Comparison of ENCODE assay signal across 19 mouse cellular contexts in the genomic region with DNA sequence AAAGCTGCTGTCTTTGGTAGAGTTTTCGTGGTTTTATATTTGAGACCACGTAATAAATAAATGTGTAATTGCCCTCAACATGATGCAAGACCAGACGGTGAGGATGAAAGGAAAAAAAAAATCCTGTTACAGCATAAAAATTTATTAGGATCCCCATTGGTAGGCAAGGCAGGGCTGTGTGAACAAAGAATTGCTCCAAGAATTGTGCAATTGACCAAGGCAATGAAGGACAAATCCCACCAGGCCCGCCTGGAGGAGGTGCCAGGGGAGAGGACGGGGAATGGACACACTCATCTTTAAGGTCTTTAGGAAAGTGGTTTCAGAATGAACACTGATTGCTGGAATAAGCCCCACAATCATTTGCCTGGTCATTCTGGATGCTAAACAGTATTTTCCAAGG.
DNase-seq lines count a peak whose midpoint lies in the region; ATAC-seq and TF ChIP-seq lines count a peak whose summit lies in the region.
"Had no signal": no experiment of that assay in that cellular context is flagged by ENCODE, and none has a peak within 500 bp of the region (broad histone marks: within the 10 kb centered on the region; RNA-seq: fewer than 3 reads in every experiment).

No protein-coding gene starts in this region.

- no peak overlapping the region for H3K27ac ChIP-seq in heart, embryonic 12.5 days (ENCODE audit: poor library complexity, severe bottlenecking)
- peak overlapping the region; percentile 0; the same call in 1 of the 2 replicates for H3K27ac ChIP-seq in lung, embryonic 14.5 days (ENCODE audit: low read depth)
- H3K27ac ChIP-seq in limb, embryonic 10.5 days, result peak overlapping the region; percentile 17; the same call in 1 of the 2 replicates
- H3K27ac ChIP-seq: heart, embryonic 15.5 days; kidney, postnatal 0 days; limb, embryonic 15.5 days; liver, embryonic 15.5 days; midbrain, embryonic 13.5 days had no signal

- no peaks in the 10 kb centered on the region for H3K27me3 ChIP-seq in heart, embryonic 12.5 days (replicated peaks)
- no peaks in the 10 kb centered on the region for H3K27me3 ChIP-seq in lung, embryonic 14.5 days (ENCODE audit: insufficient read depth, low read length)
- no peaks in the 10 kb centered on the region for H3K27me3 ChIP-seq in limb, embryonic 10.5 days (ENCODE audit: low read depth, poor library complexity, severe bottlenecking)
- H3K27me3 ChIP-seq: heart, embryonic 15.5 days; limb, embryonic 15.5 days; liver, embryonic 15.5 days; midbrain, embryonic 13.5 days had no signal

- TF ChIP-seq CTCF in lung, embryonic 14.5 days (IDR thresholded peaks at IDR 0.05; ENCODE audit: low read depth), result no peak

- H3K4me3 ChIP-seq in heart, embryonic 12.5 days, result no peak overlapping the region
- no peak overlapping the region for H3K4me3 ChIP-seq in lung, embryonic 14.5 days (ENCODE audit: low read depth, low read length)
- H3K4me3 ChIP-seq in limb, embryonic 10.5 days, result no peak overlapping the region
- H3K4me3 ChIP-seq: heart, embryonic 15.5 days; limb, embryonic 15.5 days; liver, embryonic 15.5 days; midbrain, embryonic 13.5 days had no signal

- no peak overlapping the region for H3K4me2 ChIP-seq in heart, embryonic 12.5 days
- H3K4me2 ChIP-seq in lung, embryonic 14.5 days, result no peak overlapping the region
- H3K4me2 ChIP-seq: heart, embryonic 15.5 days; limb, embryonic 15.5 days; liver, embryonic 15.5 days; midbrain, embryonic 13.5 days had no signal

- no peaks in the 10 kb centered on the region for H3K36me3 ChIP-seq in heart, embryonic 12.5 days
- H3K36me3 ChIP-seq in lung, embryonic 14.5 days (ENCODE audit: insufficient read depth), result no peaks in the 10 kb centered on the region
- peaks cover 5% of the 10 kb centered on the region; the same call in 1 of the 2 replicates for H3K36me3 ChIP-seq in limb, embryonic 10.5 days
- H3K36me3 ChIP-seq: heart, embryonic 15.5 days; limb, embryonic 15.5 days; liver, embryonic 15.5 days; midbrain, embryonic 13.5 days had no signal

- H3K9me3 ChIP-seq in heart, embryonic 12.5 days (replicated peaks), result no peaks in the 10 kb centered on the region
- H3K9me3 ChIP-seq in lung, embryonic 14.5 days (ENCODE audit: low read depth, low read length), result no peaks in the 10 kb centered on the region
- H3K9me3 ChIP-seq in limb, embryonic 10.5 days (replicated peaks), result no peaks in the 10 kb centered on the region
- H3K9me3 ChIP-seq: heart, embryonic 15.5 days; limb, embryonic 15.5 days; liver, embryonic 15.5 days; midbrain, embryonic 13.5 days had no signal

- peak; percentile 36 for DNase-seq in adrenal gland, postnatal 10 days
- DNase-seq in adrenal gland, adult 18-20 months (ENCODE audit: low spot score in 2 of 2), result no peak
- peak; percentile 37 to 45 for DNase-seq in heart, adult 18-20 months
- DNase-seq in lung, embryonic 14.5 days, result peak; percentile 50
- DNase-seq in lung, postnatal 4 days, result no peak
- DNase-seq in limb, embryonic 10.5 days (ENCODE audit: low spot score), result peak; percentile 43
- DNase-seq in yolk sac, embryonic 10.5 days (ENCODE audit: low spot score), result no peak
- DNase-seq: cerebellum, adult 8-10 months; kidney, adult 18-20 months; retina, postnatal 1 day had no signal

- WGBS in heart, embryonic 12.5 days, result 67% methylated on average over 5 of the region's 5 CpGs
- WGBS in lung, embryonic 14.5 days, result 22% methylated on average over 5 of the region's 5 CpGs
- 43% methylated on average over 5 of the region's 5 CpGs for WGBS in limb, embryonic 10.5 days

- peaks cover 33% of the 10 kb centered on the region for H3K4me1 ChIP-seq in heart, embryonic 12.5 days (replicated peaks)
- peaks cover 37% of the 10 kb centered on the region for H3K4me1 ChIP-seq in lung, embryonic 14.5 days (ENCODE audit: insufficient read depth)
- peaks cover 84% of the 10 kb centered on the region for H3K4me1 ChIP-seq in limb, embryonic 10.5 days

- no peak overlapping the region for H3K9ac ChIP-seq in heart, embryonic 12.5 days
- no peak overlapping the region for H3K9ac ChIP-seq in lung, embryonic 14.5 days
- H3K9ac ChIP-seq: heart, embryonic 15.5 days; limb, embryonic 15.5 days; liver, embryonic 15.5 days; midbrain, embryonic 13.5 days had no signal

- no peak for ATAC-seq in heart, embryonic 12.5 days (ENCODE audit: insufficient number of reproducible peaks, low FRiP score)
- no peak for ATAC-seq in lung, embryonic 14.5 days (ENCODE audit: insufficient read depth)
- ATAC-seq: activated CD4-positive, CD25-positive, alpha-beta regulatory T cell, adult 4 months; CD4-positive, CD25-positive, alpha-beta regulatory T cell, adult 4 months; forebrain, embryonic 14.5 days; midbrain, embryonic 13.5 days had no signal

Comparison
In these comparisons a context has a peak if more than half of its experiments do, and no peak if none do; other contexts are left out.
1. DNase-seq: peak in adrenal gland, postnatal 10 days (single experiment), heart, adult 18-20 months (2 of 2), lung, embryonic 14.5 days (single experiment) and limb, embryonic 10.5 days (single experiment); none in adrenal gland, adult 18-20 months (0 of 2), lung, postnatal 4 days (0 of 2) and yolk sac, embryonic 10.5 days (single experiment).